Mouse (Mus musculus) activated CD4-positive, CD25-positive, alpha-beta regulatory T cell, adult 4 months (primary cell): ENCODE measurements around the gene Ramac. TPM values are rescaled to one million over a fixed set of nuclear protein-coding genes. Genes with fewer than 3 reads are reported as not detected.

Experiments used
- ATAC-seq: one replicate; pipeline ENCODE4 v1.8.0; 2017
- polyA plus RNA-seq, 2 experiments: library from polyadenylated mRNA; unstranded; fragments of 100-300 nt; shearing (Covaris generic); gene quantifications; one replicate each; pipeline ENCODE4 v1.2.1; 2017

Ramac gene
- polyA plus RNA-seq, 2 experiments from 2014 or later: 159 to 170 TPM

DNA sequence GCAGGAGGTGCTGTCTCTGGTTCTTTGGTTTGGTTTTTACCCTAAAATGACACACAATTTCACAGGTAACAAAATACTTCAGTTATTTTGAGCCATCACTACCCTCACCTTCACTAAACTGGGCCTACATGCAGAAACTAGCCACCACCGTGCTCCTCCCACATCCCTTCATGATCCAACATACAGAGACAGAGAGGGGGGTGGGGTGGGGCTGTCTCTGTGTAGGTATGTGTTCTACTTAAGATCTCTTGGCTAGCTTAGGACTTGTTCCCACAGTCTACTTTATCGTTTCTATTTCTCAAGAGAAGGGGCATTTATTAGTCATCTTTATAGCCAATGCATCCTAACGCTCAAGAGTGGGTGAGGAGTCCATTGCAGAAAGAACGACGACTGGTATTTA is 25.8 kb downstream of the Ramac start:
- peak; percentile 1 for ATAC-seq

DNA sequence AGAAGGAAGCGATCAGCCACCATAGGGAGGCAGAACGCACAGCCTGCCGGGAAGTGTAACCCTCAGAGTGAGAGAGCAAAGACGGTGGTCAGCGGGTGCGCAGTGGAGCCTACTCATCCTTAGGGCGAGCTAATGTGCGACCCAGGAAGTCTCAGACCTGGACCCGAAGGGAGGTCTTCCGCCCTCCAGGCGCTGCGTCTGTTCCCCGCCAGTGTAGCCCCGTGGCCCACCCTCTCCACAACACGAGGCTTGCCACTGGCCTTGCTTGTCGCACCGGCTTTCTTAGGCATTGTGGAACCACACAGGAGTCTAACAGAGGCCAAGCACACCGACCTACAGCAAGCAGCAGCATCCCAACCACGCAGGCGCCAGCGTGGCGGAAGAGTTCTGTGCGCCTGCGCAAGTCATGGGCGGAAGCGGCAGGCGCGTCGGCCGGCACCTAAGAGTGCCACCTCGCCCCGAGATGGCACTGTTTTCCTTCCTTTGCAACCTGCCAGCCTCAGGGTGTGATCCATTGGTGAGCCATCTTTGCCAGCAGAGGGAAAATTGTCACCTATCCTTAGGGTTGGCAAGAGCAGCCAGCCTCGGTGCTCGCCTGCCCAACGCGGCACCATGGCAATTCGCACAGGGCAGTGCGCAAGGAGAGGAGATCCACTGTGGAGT is 26.5 kb downstream of the Ramac start, which contains the start of gene 3110040N11Rik:
3110040N11Rik (minus strand) TSS at position 384 of the 663 bp plus-strand sequence.
- peak; percentile 87 for ATAC-seq

DNA sequence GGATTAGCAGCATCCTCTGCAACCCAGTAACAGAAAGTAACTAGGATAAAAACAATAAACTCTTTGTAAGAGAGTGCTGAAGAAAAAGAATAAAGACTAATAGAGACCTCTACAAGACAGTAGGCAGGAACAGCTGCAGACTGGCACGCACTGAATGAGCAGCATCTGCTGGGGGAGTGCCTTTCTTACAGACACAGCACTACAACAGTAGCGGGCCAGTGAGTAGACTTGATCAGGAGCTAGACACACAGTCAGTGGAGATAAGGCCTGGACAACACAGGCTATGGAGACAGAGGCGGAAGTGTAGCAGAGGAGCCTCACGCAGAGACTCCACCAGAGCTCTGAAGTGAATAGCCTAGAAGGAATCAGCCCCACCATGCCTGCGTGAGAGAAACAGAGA is 43.3 kb downstream of the Ramac start:
- no peak for ATAC-seq

Other genes with a start within 250 kb of the Ramac start
- 1 to 10 TPM; 5.0 to 5.1 TPM for gene Fsd2, start 196.0 kb upstream of the Ramac start, polyA plus RNA-seq
- 1 to 10 TPM; 4.1 to 4.4 TPM for gene Whamm, start 191.7 kb upstream of the Ramac start, polyA plus RNA-seq
- gene Homer2, start 55.4 kb upstream of the Ramac start, polyA plus RNA-seq: under 1 TPM in 1 of 2 experiments, not detected in 1; 0.41 TPM
- 10 to 100 TPM; 71.6 to 82.9 TPM for gene 3110040N11Rik, start 26.6 kb downstream of the Ramac start, polyA plus RNA-seq
- 10 to 100 TPM; 13.4 to 23.6 TPM for gene Btbd1, start 66.5 kb downstream of the Ramac start, polyA plus RNA-seq
- not detected for gene Gm10160, start 92.9 kb downstream of the Ramac start, polyA plus RNA-seq
- 1 to 10 TPM; 7.7 to 9.4 TPM for gene Tm6sf1, start 96.1 kb downstream of the Ramac start, polyA plus RNA-seq
- gene Hdgfl3, start 171.5 kb downstream of the Ramac start, polyA plus RNA-seq: 10 to 100 TPM in 1 of 2 experiments, 1 to 10 TPM in 1; 7.9 to 10.2 TPM
- gene Bnc1, start 229.4 kb downstream of the Ramac start, polyA plus RNA-seq: not detected